Mouse (Mus musculus) kidney, embryonic 15.5 days (tissue): ENCODE data around the gene Bicd1. TPM values are rescaled to one million over a fixed set of nuclear protein-coding genes. Genes with fewer than 3 reads are reported as not detected.
"Not testable (repeated sequence)": the region's sequence is repeated elsewhere in the genome, so short reads cannot be mapped to it uniquely, and the experiment has no call there.

ENCODE experiments used
- ATAC-seq: fragments of 200-750 bp; cut with Nextera tagmentation; replicated peaks from 2 replicates; pipeline ENCODE4 v1.8.0; 2017; ENCODE audit warnings: moderate TSS enrichment; ENCODE audit not compliant: low FRiP score
- H3K27ac ChIP-seq: fragments of 300-500 bp; sonication (generic); 2 replicates; pipeline ENCODE4 v1.5.1; 2015; ENCODE audit warnings: mild to moderate bottlenecking, inconsistent platforms
- H3K27me3 ChIP-seq: fragments of 300-500 bp; sonication (generic); 2 replicates; pipeline ENCODE4 v1.6.1; 2015; ENCODE audit warnings: inconsistent platforms
- H3K36me3 ChIP-seq: fragments of 300-500 bp; sonication (generic); 2 replicates; pipeline ENCODE4 v1.6.1; 2015; ENCODE audit warnings: inconsistent platforms
- H3K4me1 ChIP-seq: fragments of 300-500 bp; sonication (generic); 2 replicates; pipeline ENCODE4 v1.6.1; 2015; ENCODE audit warnings: inconsistent platforms
- H3K4me2 ChIP-seq: fragments of 300-500 bp; sonication (generic); 2 replicates; pipeline ENCODE4 v1.6.1; 2015; ENCODE audit warnings: moderate library complexity, mild to moderate bottlenecking, inconsistent platforms
- H3K4me3 ChIP-seq: fragments of 300-500 bp; sonication (generic); replicated peaks from 2 replicates; pipeline ENCODE4 v1.5.1; 2015; ENCODE audit warnings: mild to moderate bottlenecking, inconsistent platforms
- H3K9ac ChIP-seq: fragments of 300-500 bp; sonication (generic); 2 replicates; pipeline ENCODE4 v1.6.1; 2015; ENCODE audit warnings: mild to moderate bottlenecking, inconsistent platforms
- H3K9me3 ChIP-seq: fragments of 300-500 bp; sonication (generic); replicated peaks from 2 replicates; pipeline ENCODE4 v1.6.1; 2016; ENCODE audit warnings: inconsistent platforms
- WGBS: fragments of 180-500 bp; shearing (Covaris S2); methylation state at CpG from one replicate; pipeline ENCODE4 v1.1.7; 2015; ENCODE audit warnings: mixed read lengths; 5-methylcytosine and 5-hydroxymethylcytosine counted together
- polyA plus RNA-seq: library from polyadenylated mRNA; unstranded; fragments of >200 nt; fragmentation: Nextera tagmentation; extraction: Ambion mirVana; gene quantifications from 2 replicates; pipeline ENCODE4 v1.2.1, GENCODE M21; 2015

Gene Bicd1
- 11.4 and 11.5 TPM in 2 replicates for polyA plus RNA-seq

GRCm38 (mm10) chr6:149408833-149409332 lies at the start of gene Bicd1:
Bicd1 (plus strand) TSS chr6:149408886.
- under 1% methylated on average over 30 of the region's 30 CpGs for WGBS
- Histone ChIP-seq H3K4me1 (peaks cover 13% of the 10 kb centered on the region), H3K9ac (peak within 1 kb of the TSS; percentile 56), H3K27ac (peak within 1 kb of the TSS; percentile 61), H3K27me3 (no peaks in the 10 kb centered on the region), H3K36me3 (no peaks in the 10 kb centered on the region), H3K4me3 (peak within 1 kb of the TSS; percentile 64), H3K4me2 (peak within 1 kb of the TSS; percentile 77), H3K9me3 (no peaks in the 10 kb centered on the region)
- ATAC-seq = peak; percentile 100

DNA sequence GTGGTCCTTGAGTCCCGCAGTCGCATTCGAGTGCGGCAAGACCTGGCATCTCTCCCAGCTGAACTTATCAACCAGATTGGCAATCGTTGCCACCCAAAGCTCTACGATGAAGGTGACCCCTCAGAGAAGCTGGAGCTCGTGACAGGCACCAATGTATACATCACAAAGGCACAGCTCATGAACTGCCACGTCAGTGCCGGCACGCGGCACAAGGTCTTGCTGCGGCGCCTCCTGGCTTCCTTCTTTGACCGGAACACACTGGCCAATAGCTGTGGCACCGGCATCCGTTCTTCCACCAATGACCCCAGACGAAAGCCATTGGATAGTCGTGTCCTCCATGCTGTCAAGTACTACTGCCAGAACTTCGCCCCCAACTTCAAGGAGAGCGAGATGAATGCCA lies 46.2 kb upstream of the Bicd1 start:
- WGBS = 97% methylated on average over 20 of the region's 20 CpGs
- H3K4me2 ChIP-seq, H3K9me3 ChIP-seq, H3K36me3 ChIP-seq, H3K9ac ChIP-seq, H3K27ac ChIP-seq, H3K4me1 ChIP-seq, H3K4me3 ChIP-seq, H3K27me3 ChIP-seq, ATAC-seq: not testable (repeated sequence)

- H3K27ac ChIP-seq, H3K27me3 ChIP-seq, H3K4me2 ChIP-seq, H3K9me3 ChIP-seq, H3K9ac ChIP-seq, H3K4me1 ChIP-seq, H3K4me3 ChIP-seq, H3K36me3 ChIP-seq: not testable (repeated sequence)
- peak; percentile 68 for ATAC-seq
- WGBS = 62% methylated on average over 2 of the region's 2 CpGs
Observed at GRCm38 (mm10) chr6:149365975-149366374, 42.7 kb upstream of the Bicd1 start.

DNA sequence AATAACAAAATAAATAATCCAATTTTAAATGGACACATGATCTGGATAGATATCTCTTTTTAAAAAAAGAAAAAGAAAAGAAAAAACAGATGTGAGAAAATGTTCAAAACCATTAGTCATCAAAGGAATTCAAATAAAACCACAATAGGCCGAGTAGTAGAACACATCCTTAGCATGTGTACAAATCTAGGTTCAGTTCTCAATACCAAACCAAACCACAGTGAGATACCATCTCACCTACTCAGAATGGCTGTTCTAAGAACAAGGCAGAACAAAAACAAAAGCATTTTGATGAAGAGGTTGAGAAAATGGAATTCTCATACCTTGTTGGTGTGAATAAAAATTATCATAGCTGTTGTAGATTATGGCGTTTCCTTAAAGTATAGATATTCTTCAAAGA lies 42.3 kb upstream of the Bicd1 start:
- WGBS = 84% methylated on average over 2 of the region's 2 CpGs

DNA sequence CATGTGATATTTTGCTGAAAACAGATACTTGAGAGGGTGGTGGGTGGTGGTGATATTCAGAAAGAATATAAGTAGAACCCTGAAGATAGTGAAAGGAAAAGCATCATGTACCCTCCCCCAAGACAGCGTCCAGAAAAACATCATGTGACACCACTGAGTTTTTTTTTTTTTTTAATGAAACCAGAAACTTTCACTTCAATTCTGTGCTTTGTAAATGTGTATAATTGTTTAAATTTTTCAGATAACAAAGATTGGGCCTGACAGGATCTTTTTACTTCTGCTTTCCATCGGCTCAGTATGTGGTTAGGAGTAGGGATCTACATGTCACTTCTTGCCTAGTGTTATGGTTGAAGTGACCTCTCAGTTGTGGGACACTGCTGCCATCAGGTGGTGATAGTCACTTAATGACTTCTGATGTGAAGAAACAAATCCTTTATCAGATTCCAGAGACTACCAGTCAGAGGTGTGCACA lies 33.7 kb upstream of the Bicd1 start:
- no peaks in the 10 kb centered on the region for H3K36me3 ChIP-seq
- no peak overlapping the region for H3K27ac ChIP-seq
- no peaks in the 10 kb centered on the region for H3K4me1 ChIP-seq
- H3K4me3 ChIP-seq = no peak overlapping the region
- H3K27me3 ChIP-seq = no peaks in the 10 kb centered on the region
- H3K4me2 ChIP-seq = no peak overlapping the region
- whole genome bisulfite sequencing = 57% methylated on average over 2 of the region's 2 CpGs
- no peak overlapping the region for H3K9ac ChIP-seq
- H3K9me3 ChIP-seq = no peaks in the 10 kb centered on the region
- peak; percentile 79 for ATAC-seq

More for the DNA sequence above, 42.3 kb upstream of the Bicd1 start:
- Histone ChIP-seq H3K27me3 (no peaks in the 10 kb centered on the region), H3K4me1 (peaks cover 7% of the 10 kb centered on the region; the same call in 1 of the 2 replicates), H3K9ac (no peak overlapping the region), H3K4me2 (no peak overlapping the region), H3K9me3 (0 out of 2 replicates have a peak, but pooled peaks cover 1% of the 10 kb centered on the region), H3K27ac (no peak overlapping the region), H3K36me3 (no peaks in the 10 kb centered on the region), H3K4me3 (no peak overlapping the region)
- no peak for ATAC-seq

- H3K4me3 ChIP-seq = no peak overlapping the region
- no peaks in the 10 kb centered on the region for H3K27me3 ChIP-seq
- 73% methylated on average over 2 of the region's 2 CpGs for WGBS
- no peak overlapping the region for H3K27ac ChIP-seq
- H3K9ac ChIP-seq = no peak overlapping the region
- ATAC-seq = no peak
- no peak overlapping the region for H3K4me2 ChIP-seq
- no peaks in the 10 kb centered on the region for H3K36me3 ChIP-seq
- peaks cover 4% of the 10 kb centered on the region; the same call in 1 of the 2 replicates for H3K4me1 ChIP-seq
- H3K9me3 ChIP-seq = no peaks in the 10 kb centered on the region
Observed at GRCm38 (mm10) chr6:149383531-149383930, 25.2 kb upstream of the Bicd1 start.

DNA sequence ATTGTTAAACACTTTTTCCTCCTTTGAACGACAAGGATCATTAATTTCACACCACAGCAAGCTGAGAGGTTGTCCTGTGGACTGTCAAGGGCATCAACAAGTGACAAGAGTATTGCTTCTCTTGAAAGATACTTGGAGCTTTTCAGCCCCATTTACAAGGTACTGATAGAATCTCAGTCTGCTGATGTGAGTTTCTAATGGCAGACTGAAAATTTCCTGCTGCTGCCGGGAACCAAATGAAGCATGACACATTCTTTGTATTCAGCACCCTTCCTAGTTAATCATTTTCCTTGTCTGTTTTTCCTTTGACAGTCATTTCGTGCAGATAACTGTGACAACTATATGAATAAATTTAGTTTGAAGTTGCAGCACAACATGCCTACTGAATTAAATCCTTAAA lies 22.3 kb upstream of the Bicd1 start:
- no peaks in the 10 kb centered on the region for H3K36me3 ChIP-seq
- WGBS = 7% methylated on average over 3 of the region's 3 CpGs
- no peaks in the 10 kb centered on the region for H3K9me3 ChIP-seq
- no peak overlapping the region for H3K4me2 ChIP-seq
- no peak overlapping the region for H3K4me3 ChIP-seq
- ATAC-seq = peak; percentile 54
- no peaks in the 10 kb centered on the region for H3K27me3 ChIP-seq
- H3K27ac ChIP-seq = peak overlapping the region; percentile 45; the same call in 1 of the 2 replicates
- no peak overlapping the region for H3K9ac ChIP-seq
- peaks cover 4% of the 10 kb centered on the region; the same call in 1 of the 2 replicates for H3K4me1 ChIP-seq

DNA sequence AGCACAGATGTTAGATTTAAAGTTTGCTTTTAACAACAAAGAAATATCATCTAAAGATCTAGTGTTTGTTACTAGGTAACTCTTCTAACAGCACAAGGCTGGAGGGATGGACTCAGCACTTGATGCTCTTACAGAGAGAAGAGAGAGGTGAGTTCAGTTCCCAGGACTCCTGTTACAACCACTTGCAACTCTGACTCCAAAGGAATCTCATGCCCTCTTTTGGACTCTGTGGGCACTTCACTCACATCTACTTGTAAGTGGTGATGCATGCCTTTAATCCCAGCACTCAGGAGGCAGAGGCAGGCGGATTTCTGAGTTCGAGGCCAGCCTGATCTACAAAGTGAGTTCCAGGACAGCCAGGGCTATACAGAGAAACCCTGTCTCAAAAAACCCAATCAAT lies 19.1 kb upstream of the Bicd1 start:
- not testable (repeated sequence) for H3K27me3 ChIP-seq, ATAC-seq, H3K9ac ChIP-seq, H3K4me3 ChIP-seq, H3K27ac ChIP-seq, H3K4me2 ChIP-seq, H3K9me3 ChIP-seq, H3K4me1 ChIP-seq, H3K36me3 ChIP-seq
- WGBS = 89% methylated on average over 2 of the region's 2 CpGs

GRCm38 (mm10) chr6:149399396-149399795 lies 9.3 kb upstream of the Bicd1 start:
- H3K27me3 ChIP-seq = no peaks in the 10 kb centered on the region
- H3K9me3 ChIP-seq = no peaks in the 10 kb centered on the region
- no peak for ATAC-seq
- H3K36me3 ChIP-seq = no peaks in the 10 kb centered on the region
- no peak overlapping the region for H3K4me2 ChIP-seq
- H3K9ac ChIP-seq = no peak overlapping the region
- no peak overlapping the region for H3K4me3 ChIP-seq
- no peak overlapping the region for H3K27ac ChIP-seq
- H3K4me1 ChIP-seq = no peaks in the 10 kb centered on the region

- no peaks in the 10 kb centered on the region for H3K27me3 ChIP-seq
- WGBS = under 1% methylated on average over 11 of the region's 11 CpGs
- peak; percentile 57 for ATAC-seq
- peak overlapping the region; percentile 77 for H3K4me2 ChIP-seq
- no peaks in the 10 kb centered on the region for H3K36me3 ChIP-seq
- peaks cover 13% of the 10 kb centered on the region for H3K4me1 ChIP-seq
- peak overlapping the region; percentile 64 for H3K4me3 ChIP-seq
- no peaks in the 10 kb centered on the region for H3K9me3 ChIP-seq
- H3K9ac ChIP-seq = peak overlapping the region; percentile 56
- H3K27ac ChIP-seq = peak overlapping the region; percentile 61
Observed at GRCm38 (mm10) chr6:149409341-149409740, 655 bp downstream of the Bicd1 start.

DNA sequence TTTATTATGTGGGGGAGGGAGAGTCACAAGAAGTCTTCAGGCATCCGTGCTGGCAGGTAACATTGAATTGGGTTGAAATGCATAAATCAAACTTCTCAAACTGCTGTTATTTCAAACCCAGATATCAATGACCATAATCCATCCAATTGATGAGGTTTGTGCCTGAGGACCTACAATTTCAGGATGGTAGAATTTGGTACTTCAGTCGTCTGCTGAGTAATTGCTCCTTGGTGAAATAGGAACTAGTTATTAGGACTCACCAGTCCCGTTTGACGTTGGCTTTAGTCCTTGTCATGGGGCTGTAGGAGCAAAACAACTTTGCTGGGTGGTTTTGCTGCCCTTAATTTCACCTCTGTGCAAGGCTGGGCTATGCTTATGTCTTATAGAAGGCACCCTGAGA lies 1.2 kb downstream of the Bicd1 start:
- WGBS = 12% methylated on average over 4 of the region's 4 CpGs
- no peaks in the 10 kb centered on the region for H3K36me3 ChIP-seq
- no peaks in the 10 kb centered on the region for H3K9me3 ChIP-seq
- peak overlapping the region; percentile 77 for H3K4me2 ChIP-seq
- peak overlapping the region; percentile 64 for H3K4me3 ChIP-seq
- no peaks in the 10 kb centered on the region for H3K27me3 ChIP-seq
- peaks cover 13% of the 10 kb centered on the region for H3K4me1 ChIP-seq
- no peak overlapping the region for H3K27ac ChIP-seq
- H3K9ac ChIP-seq = 0 out of 2 replicates have a peak overlapping the region, but pooled peaks have one; percentile 56
- no peak for ATAC-seq

GRCm38 (mm10) chr6:149413256-149413655 lies 4.6 kb downstream of the Bicd1 start:
- Histone ChIP-seq H3K4me3 (no peak overlapping the region), H3K4me2 (no peak overlapping the region), H3K27me3 (no peaks in the 10 kb centered on the region), H3K4me1 (peaks cover 12% of the 10 kb centered on the region), H3K9me3 (no peaks in the 10 kb centered on the region), H3K36me3 (no peaks in the 10 kb centered on the region), H3K27ac (no peak overlapping the region), H3K9ac (no peak overlapping the region)
- no peak for ATAC-seq

GRCm38 (mm10) chr6:149424748-149425147 lies 16.1 kb downstream of the Bicd1 start:
- Histone ChIP-seq H3K9ac (no peak overlapping the region), H3K27ac (no peak overlapping the region), H3K9me3 (no peaks in the 10 kb centered on the region), H3K27me3 (no peaks in the 10 kb centered on the region), H3K4me3 (no peak overlapping the region), H3K4me2 (no peak overlapping the region), H3K4me1 (no peaks in the 10 kb centered on the region), H3K36me3 (no peaks in the 10 kb centered on the region)
- ATAC-seq = no peak
